Mouse (Mus musculus) naive thymus-derived CD4-positive, alpha-beta T cell, adult 5 months (primary cell): ENCODE results near the gene Gm29582. TPM values are rescaled to one million over a fixed set of nuclear protein-coding genes. Genes with fewer than 3 reads are reported as not detected.

Experiments used
- polyA plus RNA-seq: library from polyadenylated mRNA; unstranded; fragments of 100-300 nt; shearing (Covaris generic); gene quantifications from one replicate; pipeline ENCODE4 v1.2.1, GENCODE M21; 2017

The Gm29582 gene
- polyA plus RNA-seq = not detected

GRCm38 (mm10) chrY:30738461-30738860 is at the start of gene Gm29582:
Gm29582 (minus strand) TSS chrY:30738561.

